Mouse (Mus musculus) megakaryocyte-erythroid progenitor cell, adult 5 weeks (primary cell): ENCODE measurements around the gene Zfp68. TPM values are rescaled to one million over a fixed set of nuclear protein-coding genes. Genes with fewer than 3 reads are reported as not detected.

Experiments used
- polyA plus RNA-seq: library from polyadenylated mRNA; stranded (reverse); fragments of >175 nt; gene quantifications from 2 replicates; pipeline ENCODE4 v1.2.3, GENCODE M21; 2012

The Zfp68 gene
- 2.8 and 3.1 TPM in 2 replicates for polyA plus RNA-seq

GRCm38 (mm10) chr5:138619211-138620128 lies at the start of gene Zfp68:
Zfp68 (minus strand) TSS chr5:138619761.

GRCm38 (mm10) chr5:138622645-138623477 lies 3.3 kb upstream of the Zfp68 start, which contains the start of gene A430033K04Rik:
A430033K04Rik (plus strand) TSS chr5:138622859.

GRCm38 (mm10) chr5:138564612-138565011 lies 54.9 kb downstream of the Zfp68 start, which contains the start of gene 1700123K08Rik:
1700123K08Rik (minus strand) TSS chr5:138564712.

Other genes starting within 250 kb of the Zfp68 start
- gene Zfp157, start 178.3 kb downstream of the Zfp68 start, polyA plus RNA-seq, result 1.8 and 2.9 TPM in 2 replicates
- gene 1700123K08Rik, start 55.0 kb downstream of the Zfp68 start, polyA plus RNA-seq, result not detected in 2 replicates
- gene A430033K04Rik, start 3.1 kb upstream of the Zfp68 start, polyA plus RNA-seq, result 0.38 and 0.55 TPM in 2 replicates
- 10.0 and 15.4 TPM in 2 replicates for gene Fam20c, start 134.8 kb upstream of the Zfp68 start, polyA plus RNA-seq
- gene Gm5294, start 200.3 kb upstream of the Zfp68 start, polyA plus RNA-seq, result 1.7 and 3.0 TPM in 2 replicates